Mouse (Mus musculus) gastrocnemius, adult 2 months (tissue): ENCODE results near the gene Fos. TPM values are rescaled to one million over a fixed set of nuclear protein-coding genes. Genes with fewer than 3 reads are reported as not detected.

ENCODE experiments used
- DNase-seq: peaks from one replicate; pipeline ENCODE4 v3.0.0; 2022
- H3K27ac ChIP-seq: fragments of 200-600 bp; 2 replicates; pipeline ENCODE4 v1.8.1; 2022; ENCODE audit warnings: mild to moderate bottlenecking
- H3K4me3 ChIP-seq: fragments of 200-600 bp; 2 replicates; pipeline ENCODE4 v1.8.1; 2022; ENCODE audit warnings: mild to moderate bottlenecking, moderate library complexity
- CTCF ChIP-seq: fragments of 200-600 bp; IDR thresholded peaks from 2 replicates; pipeline ENCODE4 v1.8.1; 2022; ENCODE audit warnings: antibody characterized with exemption, mild to moderate bottlenecking, moderate library complexity
- intact Hi-C: fragments of 180-260 bp; cut with DNase I; formaldehyde crosslinking; loops from one replicate; pipeline ENCODE4 v1.15.1; 2025
- total RNA-seq, 2 experiments: library from RNA; stranded (reverse); gene quantifications; 2 replicates each; pipeline ENCODE4 v1.2.3; 2021

The Fos gene
- total RNA-seq, 2 experiments from 2014 or later: 3.6 to 8.7 TPM

DNA sequence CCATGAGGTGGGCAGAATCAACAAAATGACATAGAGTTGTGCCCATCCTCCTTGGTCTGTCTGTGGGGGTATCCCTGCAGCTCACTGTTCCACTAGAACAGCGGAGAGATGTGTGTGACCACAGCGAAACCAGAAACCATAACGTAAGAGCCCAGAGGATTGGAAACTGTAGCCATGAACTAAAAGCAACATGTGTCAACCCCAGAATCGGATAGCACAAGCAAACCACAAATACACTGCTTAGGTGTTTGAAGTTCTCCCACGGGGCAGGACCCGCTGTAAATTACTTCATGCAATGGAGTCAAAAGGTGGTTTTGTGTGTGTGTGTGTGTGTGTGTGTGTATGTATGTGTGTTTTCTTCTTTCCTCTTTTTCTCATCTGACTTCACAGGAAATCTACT is 26.7 kb upstream of the Fos start:
- peak overlapping the region; percentile 82 for H3K27ac ChIP-seq
- DNase-seq: no peak
- H3K4me3 ChIP-seq: no peak overlapping the region
- TF ChIP-seq CTCF: no peak
- intact Hi-C loops: loop anchor here (1.0 kb wide), 1 partner anchor 10 kb away; no protein-coding TSS in a partner anchor

DNA sequence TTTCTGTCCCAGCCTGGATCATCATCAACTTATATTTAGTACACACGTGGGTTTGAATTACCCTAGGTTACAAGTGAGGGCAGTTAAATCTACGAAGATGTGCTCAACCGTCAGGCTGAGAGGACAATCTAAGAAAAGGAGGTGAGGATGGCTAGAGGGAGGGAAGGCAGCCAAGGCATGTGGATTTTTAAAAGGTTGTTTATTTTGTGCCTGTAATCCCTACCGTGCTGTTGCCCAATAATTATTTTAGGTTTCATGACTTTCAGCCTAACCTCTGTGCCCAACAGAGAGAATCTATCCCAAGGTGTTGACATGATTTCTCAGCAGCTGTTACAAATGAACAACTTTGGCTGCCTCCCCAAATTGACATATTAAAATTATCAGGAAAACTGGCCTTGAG is 26.2 kb upstream of the Fos start:
- TF ChIP-seq CTCF: no peak
- intact Hi-C loops: loop anchor here (1.0 kb wide), 1 partner anchor 10 kb away; no protein-coding TSS in a partner anchor
- peak; percentile 50 for DNase-seq

DNA sequence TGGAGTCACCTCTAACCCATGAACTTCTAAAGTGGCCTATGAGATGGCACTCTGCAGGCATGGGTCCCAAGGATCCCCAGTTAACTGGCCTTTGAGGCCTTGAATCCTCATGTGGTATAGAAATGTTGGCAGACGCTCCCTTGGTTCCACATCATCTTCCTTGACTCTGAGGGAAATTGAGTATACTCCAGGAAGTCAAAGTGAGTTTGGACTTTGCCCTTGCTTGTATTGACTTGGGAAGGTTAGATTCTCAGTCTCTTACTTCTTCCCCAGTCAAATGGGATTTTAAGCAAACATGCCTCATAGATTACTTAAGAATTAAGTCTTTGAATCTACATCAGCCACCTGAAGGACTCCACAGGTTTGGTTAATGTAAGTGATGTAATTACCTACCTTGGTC is 24.2 kb upstream of the Fos start:
- TF ChIP-seq CTCF: no peak
- H3K4me3 ChIP-seq: no peak overlapping the region
- no peak for DNase-seq
- H3K27ac ChIP-seq: no peak overlapping the region
- intact Hi-C loops: no loop called here

More for the DNA sequence above, 26.2 kb upstream of the Fos start:
- H3K27ac ChIP-seq: peak overlapping the region; percentile 82
- H3K4me3 ChIP-seq: no peak overlapping the region

DNA sequence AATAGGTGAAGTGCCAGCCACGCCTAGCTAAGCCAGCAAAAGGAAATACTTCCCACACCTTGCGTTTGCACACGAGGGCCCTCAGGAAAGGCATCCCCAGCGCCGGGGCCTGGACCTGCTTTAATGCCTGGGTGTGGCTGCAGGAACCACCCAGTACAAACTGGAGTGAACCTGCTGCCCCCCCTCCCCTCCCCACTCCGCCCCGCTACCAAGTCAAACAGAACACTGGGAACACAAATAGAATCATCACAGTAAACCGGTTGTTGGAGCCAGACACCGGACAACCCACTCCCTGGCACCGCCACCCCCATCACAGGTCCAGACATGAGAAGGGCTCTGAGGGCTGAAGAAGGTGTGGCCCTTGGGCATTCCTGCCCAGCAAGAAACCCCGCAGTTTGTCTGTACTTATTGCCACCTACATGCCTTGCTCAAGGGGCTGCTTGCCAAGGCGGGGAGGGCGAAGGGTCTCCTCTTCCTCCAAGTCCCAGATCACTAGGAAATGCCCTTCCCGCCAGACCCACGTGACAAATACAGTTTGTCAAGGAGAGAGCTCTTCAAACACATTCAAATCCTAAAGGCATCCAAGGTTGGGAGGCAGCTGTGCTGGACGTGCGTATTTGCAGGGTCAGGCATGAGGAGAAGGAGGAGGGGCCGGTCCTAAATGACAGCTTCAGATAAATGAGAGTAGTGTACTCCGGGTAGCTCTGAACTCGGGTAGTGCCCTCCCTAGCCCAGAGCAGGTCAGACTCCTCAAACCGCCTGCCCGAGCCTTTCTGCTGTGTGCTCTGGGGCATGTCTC is 21.8 kb upstream of the Fos start:
- intact Hi-C loops: no loop called here
- peak overlapping the region; percentile 13 for H3K4me3 ChIP-seq
- no peak for TF ChIP-seq CTCF
- H3K27ac ChIP-seq: peak overlapping the region; percentile 50; the same call in 1 of the 2 replicates
- DNase-seq: no peak

DNA sequence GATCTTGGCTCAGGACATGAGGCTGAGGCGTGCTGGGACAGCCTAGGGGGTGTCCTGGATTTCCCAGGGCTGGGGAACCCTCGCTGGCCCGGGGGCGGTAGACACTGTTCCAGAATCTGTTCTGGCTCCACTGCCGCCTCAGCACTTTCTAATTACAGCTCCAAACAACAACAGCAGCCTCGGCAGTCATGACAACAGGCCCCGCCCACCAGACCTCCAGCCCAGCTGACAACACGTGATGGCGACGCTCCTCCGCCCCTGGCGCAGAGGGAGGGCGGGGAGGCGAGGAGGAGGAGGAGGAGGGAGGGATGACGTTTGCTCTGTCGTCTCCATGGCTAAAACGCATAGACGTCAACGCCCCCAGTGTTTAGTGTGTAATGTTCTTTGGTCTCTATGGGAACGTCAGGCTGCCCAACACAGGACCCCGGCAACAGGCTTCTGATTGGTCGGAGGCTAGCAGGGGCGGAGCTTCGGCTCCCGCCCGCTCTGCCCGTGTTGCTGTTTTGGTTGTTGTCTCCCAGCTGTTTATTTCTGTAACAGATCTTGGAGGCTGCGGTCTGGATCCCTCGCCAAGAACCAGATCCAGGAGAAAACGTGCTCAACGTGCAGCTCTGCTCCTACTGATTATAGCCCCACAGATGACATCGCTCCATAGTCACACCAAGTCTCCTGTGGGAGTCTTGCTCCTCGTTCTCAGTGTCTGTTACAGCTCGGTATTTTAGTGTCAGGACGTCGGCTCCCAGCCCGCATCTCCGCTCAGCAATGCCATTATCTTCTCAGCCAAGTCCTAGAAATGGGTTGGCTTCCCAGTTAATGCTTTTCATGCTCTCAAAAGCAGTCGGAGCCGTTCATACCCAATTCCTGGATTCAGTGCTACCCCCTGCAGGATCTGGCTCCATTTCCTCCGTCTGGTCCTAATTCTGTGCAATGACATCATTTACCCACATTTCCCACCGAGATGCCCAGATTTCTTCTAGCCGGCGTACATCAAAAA is 18.3 kb upstream of the Fos start:
- Histone ChIP-seq H3K27ac (peak overlapping the region; percentile 98), H3K4me3 (peak overlapping the region; percentile 77)
- intact Hi-C loops: loop anchor here (1.0 kb wide), 1 partner anchor 17 kb away; no protein-coding TSS in a partner anchor
- DNase-seq: peak; percentile 99
- TF ChIP-seq CTCF: no peak

DNA sequence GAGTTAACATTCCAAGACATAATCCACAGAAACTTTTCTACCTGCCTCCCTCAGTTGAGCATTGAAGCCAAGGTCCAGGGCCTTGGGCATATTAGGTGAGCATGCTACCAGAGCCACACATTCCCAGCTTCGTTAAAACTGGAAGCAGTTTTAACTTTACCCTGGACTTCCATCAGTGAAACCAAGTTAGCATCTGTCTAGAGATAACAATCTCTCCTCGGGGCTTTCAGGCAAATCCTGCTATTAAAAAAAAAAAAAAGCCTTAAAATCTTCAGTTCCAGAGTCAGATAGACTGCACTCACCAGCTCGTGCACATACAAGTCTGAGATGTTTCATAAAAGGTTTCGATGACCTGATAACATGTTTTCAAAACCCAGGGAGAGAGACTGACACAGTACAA is 17.4 kb upstream of the Fos start:
- DNase-seq: no peak
- H3K4me3 ChIP-seq: peak overlapping the region; percentile 77
- peak overlapping the region; percentile 98 for H3K27ac ChIP-seq
- intact Hi-C loops: no loop called here
- TF ChIP-seq CTCF: no peak

DNA sequence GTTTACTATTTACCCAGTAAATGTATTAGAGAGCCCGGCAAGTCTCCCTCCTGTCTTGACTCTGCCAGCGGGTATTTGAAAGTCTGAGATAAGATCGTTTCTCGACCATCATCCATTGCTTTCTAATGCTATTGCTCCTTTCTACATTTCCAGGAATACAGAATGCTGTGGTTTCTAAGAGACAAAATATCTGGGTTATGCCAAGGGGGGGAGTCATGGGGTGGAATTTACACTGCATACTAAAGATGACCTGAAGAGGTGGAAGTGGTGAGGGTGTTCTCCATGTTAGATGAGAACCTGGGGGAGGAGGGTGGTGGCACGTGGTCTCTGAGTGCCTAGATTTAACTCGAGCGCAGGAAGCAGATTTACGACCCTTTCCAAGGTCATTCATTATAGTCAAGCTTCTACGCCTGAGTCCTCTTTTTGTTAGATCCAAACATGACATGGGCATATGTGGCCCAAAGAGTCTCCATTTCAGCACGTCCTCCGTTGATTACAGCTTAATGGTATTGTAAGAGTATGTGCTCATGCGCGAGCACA is 16.7 kb upstream of the Fos start:
- no peak for TF ChIP-seq CTCF
- H3K27ac ChIP-seq: peak overlapping the region; percentile 98; the same call in 1 of the 2 replicates
- intact Hi-C loops: no loop called here
- no peak overlapping the region for H3K4me3 ChIP-seq
- no peak for DNase-seq

DNA sequence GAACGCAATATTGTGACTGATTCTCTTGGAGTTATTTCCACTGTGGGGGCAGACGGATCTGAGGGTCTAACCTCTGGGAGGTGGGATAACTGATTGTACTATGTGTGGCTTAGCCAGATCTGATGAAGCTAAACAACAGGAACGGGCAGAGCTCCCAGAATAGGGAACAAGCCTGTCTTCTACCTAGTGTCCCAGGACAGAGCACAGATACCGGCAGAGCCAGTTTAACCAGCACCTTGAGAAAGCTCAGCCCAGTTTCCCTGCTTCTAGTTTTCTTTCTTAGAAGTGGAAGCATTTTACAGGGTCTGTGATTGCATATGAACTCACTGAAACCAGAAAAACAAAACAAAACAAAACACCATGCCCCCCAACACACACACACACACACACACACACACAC is 13.9 kb upstream of the Fos start:
- DNase-seq: no peak
- TF ChIP-seq CTCF: no peak
- no peak overlapping the region for H3K27ac ChIP-seq
- no peak overlapping the region for H3K4me3 ChIP-seq
- intact Hi-C loops: no loop called here

DNA sequence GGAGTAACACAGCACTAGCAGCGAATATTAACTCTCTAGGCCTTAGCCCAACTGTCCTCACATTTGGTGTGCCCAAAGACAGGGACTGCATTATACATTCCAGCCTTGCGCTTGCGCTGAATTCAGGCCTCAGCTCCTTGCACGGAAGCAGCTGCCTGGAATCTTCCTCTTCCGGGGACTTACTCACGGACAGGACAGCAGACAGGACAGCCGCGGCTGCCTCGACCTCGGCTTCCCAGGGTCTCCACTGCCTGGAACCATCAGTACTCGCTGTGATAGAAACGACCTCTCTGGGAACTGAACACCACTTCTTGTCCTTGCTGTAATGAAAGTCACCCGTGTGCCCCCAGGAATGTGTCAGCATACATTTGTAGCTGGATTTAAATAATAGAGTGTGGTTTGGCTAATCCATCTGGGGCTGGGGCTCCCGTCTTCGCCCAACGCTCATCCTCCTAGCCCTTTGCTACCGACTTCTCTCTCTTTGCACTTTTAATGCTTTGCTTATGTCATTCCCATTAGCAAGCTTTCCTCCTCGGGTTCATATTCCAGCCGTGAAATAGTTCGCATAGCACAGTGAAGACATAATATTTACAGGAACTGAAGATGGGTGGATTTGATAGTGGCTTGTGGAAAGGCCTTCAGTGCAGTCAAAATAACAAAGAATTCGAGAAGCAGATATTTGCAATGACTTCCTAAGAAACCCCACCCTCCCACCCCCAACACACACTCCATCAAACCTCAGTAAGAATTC is 11.6 kb upstream of the Fos start:
- peak overlapping the region; percentile 77 for H3K27ac ChIP-seq
- no peak for TF ChIP-seq CTCF
- H3K4me3 ChIP-seq: peak overlapping the region; percentile 58
- no peak for DNase-seq
- intact Hi-C loops: no loop called here

DNA sequence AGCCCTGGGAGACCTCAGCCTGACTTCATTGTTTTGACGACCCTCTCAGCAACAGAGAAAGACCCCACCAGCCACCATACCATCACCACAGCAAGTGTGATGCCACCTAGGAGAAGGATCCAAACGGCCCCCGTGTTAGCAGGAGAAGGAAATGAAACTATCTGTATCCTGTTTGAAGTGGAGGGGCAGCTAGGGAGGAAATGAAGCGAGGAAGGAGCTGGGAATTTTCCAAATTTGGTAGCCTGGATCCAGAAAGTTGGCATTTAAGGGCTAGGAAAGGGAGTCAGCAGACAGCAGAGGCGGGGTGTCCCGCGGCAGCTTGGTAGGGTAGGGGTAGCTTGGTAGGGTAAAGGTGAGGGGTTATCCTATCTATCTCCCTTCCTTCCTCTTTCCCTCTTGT is 10.9 kb upstream of the Fos start:
- intact Hi-C loops: no loop called here
- Histone ChIP-seq H3K27ac (peak overlapping the region; percentile 77), H3K4me3 (peak overlapping the region; percentile 58)
- TF ChIP-seq CTCF: no peak
- DNase-seq: no peak

DNA sequence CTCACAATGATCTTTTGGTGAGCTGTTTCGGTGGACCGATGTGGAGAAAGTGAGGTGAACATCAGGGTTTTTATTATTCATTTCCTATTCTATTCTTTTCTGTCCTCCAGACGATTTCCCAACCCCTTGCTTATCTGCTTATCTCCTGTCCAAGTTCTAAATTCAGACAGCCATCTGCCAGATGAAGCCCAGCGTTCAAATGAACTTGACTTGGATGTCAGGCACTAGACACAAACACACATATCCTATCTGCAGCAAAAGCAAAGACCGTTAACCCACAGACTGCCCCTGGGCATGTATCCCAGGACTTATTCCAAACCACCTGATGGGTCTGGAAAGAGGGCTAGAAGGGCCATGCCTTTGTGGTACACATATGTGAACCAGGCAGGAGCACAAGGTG is 9.3 kb upstream of the Fos start:
- intact Hi-C loops: no loop called here
- no peak overlapping the region for H3K4me3 ChIP-seq
- H3K27ac ChIP-seq: peak overlapping the region; percentile 59
- no peak for TF ChIP-seq CTCF
- no peak for DNase-seq

DNA sequence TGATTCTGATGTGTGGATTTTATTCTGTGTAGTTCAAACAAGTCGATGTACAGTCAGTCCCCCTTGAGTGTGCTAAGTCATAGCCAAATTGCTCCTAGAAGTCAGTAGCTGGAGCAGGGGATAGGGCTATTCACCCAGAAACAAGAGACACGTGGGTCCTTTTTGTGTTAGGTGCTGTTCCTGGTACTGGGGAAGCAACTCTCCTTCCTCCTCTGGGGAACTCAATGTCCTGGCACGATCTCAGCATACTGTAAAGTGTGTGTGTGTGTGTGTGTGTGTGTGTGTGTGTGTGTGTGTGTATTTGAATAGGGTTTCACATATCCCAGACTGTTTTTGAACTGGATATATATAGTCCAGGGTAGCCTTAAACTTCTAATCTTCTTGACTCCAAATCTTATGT is 8.8 kb upstream of the Fos start:
- H3K4me3 ChIP-seq: no peak overlapping the region
- intact Hi-C loops: no loop called here
- TF ChIP-seq CTCF: no peak
- H3K27ac ChIP-seq: peak overlapping the region; percentile 59
- no peak for DNase-seq
